Mouse (Mus musculus): ENCODE results near the gene Plxna4. TPM values are rescaled to one million over a fixed set of nuclear protein-coding genes. Genes with fewer than 3 reads are reported as not detected.

Plxna4 gene
- total RNA-seq, 1 experiment = 0.98 TPM

DNA sequence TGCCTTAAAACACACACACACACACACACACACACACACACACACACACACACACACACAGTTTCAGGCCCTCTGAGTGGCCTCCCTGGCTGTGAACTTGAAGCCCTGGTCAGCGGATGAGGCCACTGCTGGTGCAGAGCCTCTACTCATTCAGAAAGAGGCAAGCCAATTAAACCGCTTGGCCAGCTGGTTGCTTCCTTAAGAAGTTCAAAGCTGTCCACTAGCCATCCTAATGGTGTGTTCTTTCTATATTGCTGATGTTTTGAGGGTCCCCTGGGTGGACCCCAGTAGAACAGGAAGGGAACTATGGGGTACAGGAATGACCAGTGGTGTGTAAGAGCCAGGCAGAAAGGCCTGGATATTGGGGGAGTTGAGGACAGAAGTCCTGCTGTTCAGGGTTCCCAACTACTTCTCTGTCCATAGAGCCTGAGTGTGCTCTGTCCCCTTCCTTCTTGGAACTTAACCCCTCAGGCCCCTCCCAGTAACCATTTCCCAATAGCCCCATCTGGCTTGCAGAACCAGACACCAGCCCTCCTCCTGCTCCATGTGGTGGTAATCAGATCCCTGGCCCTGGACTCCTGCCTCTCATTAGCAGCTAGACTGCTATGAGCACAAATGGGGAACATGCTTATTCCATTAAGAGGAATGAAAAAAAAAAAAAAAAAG lies 408.5 kb downstream of the Plxna4 start:
- no peak for TF ChIP-seq HCFC1 (IDR thresholded peaks at IDR 0.05; ENCODE audit: borderline replicate concordance, insufficient read depth, low read length)
- TF ChIP-seq ZNF384 (IDR thresholded peaks at IDR 0.05; ENCODE audit: low read depth, low read length) = no peak
- no peak for TF ChIP-seq CHD2 (IDR thresholded peaks at IDR 0.05; ENCODE audit: low read depth, low read length)
- TF ChIP-seq MAFK (IDR thresholded peaks at IDR 0.05; ENCODE audit: insufficient read depth, low read depth, low read length) = no peak
- Histone ChIP-seq H3K4me1 (ENCODE audit: control insufficient read depth in 2 of 2, insufficient read depth in 2 of 2, low read length in 2 of 2, poor library complexity in 1 of 2) (no peaks in the 10 kb centered on the region), H3K9ac (ENCODE audit: insufficient read depth, low read depth, low read length, poor library complexity, severe bottlenecking) (no peak overlapping the region), H3K4me3 (ENCODE audit: insufficient read depth in 1 of 2, low read depth in 1 of 2, low read length in 2 of 2, poor library complexity in 1 of 2, severe bottlenecking in 1 of 2) (no peak overlapping the region), H3K27ac (ENCODE audit: insufficient read depth, low read depth, low read length, poor library complexity, severe bottlenecking) (no peak overlapping the region), H3K36me3 (ENCODE audit: control insufficient read depth, insufficient read depth, low read length, poor library complexity, severe bottlenecking) (no peaks in the 10 kb centered on the region), H3K9me3 (ENCODE audit: control insufficient read depth, insufficient read depth, low read depth, low read length) (no peaks in the 10 kb centered on the region)
- in situ Hi-C loops (cut with MboI; ENCODE audit: low sequenced_read_pairs in 2 of 2, unreplicated experiment in 2 of 2) = no loop called here
- no peak for DNase-seq (ENCODE audit: low read depth, low spot score)

DNA sequence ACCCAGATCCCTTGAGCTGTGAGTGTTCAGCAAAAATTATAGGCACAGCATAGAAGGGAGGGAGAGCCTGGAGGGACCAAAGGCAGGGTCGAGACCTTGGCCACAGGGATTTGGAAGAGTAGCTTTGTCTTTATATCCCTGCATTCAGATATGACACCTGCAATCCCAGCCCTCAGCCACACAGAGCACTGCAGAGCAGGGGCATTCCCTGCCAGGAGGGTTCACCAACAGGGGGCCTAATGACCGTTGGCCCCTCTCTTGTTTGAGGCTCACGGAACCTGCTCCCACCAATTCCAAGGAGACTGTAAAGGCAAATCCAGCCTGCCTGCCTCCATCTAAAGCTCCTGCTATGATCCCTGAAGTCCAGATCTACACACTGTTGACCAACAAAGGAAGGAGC lies 410.1 kb downstream of the Plxna4 start:
- in situ Hi-C loops (cut with MboI; ENCODE audit: low sequenced_read_pairs in 2 of 2, unreplicated experiment in 2 of 2) = no loop called here
- H3K27ac ChIP-seq (ENCODE audit: insufficient read depth, low read depth, low read length, poor library complexity, severe bottlenecking) = no peak overlapping the region
- no peak overlapping the region for H3K4me3 ChIP-seq (ENCODE audit: insufficient read depth in 1 of 2, low read depth in 1 of 2, low read length in 2 of 2, poor library complexity in 1 of 2, severe bottlenecking in 1 of 2)
- H3K9me3 ChIP-seq (ENCODE audit: control insufficient read depth, insufficient read depth, low read depth, low read length) = no peaks in the 10 kb centered on the region
- DNase-seq (ENCODE audit: low read depth, low spot score) = no peak
- no peak overlapping the region for H3K9ac ChIP-seq (ENCODE audit: insufficient read depth, low read depth, low read length, poor library complexity, severe bottlenecking)
- no peaks in the 10 kb centered on the region for H3K4me1 ChIP-seq (ENCODE audit: control insufficient read depth in 2 of 2, insufficient read depth in 2 of 2, low read length in 2 of 2, poor library complexity in 1 of 2)
- TF ChIP-seq HCFC1 (IDR thresholded peaks at IDR 0.05; ENCODE audit: borderline replicate concordance, insufficient read depth, low read length) (no peak), MAFK (IDR thresholded peaks at IDR 0.05; ENCODE audit: insufficient read depth, low read depth, low read length) (no peak), CHD2 (IDR thresholded peaks at IDR 0.05; ENCODE audit: low read depth, low read length) (no peak), ZC3H11A (IDR thresholded peaks at IDR 0.05; ENCODE audit: borderline replicate concordance, low read depth, low read length) (no peak), ZNF384 (IDR thresholded peaks at IDR 0.05; ENCODE audit: low read depth, low read length) (no peak)
- no peaks in the 10 kb centered on the region for H3K36me3 ChIP-seq (ENCODE audit: control insufficient read depth, insufficient read depth, low read length, poor library complexity, severe bottlenecking)

DNA sequence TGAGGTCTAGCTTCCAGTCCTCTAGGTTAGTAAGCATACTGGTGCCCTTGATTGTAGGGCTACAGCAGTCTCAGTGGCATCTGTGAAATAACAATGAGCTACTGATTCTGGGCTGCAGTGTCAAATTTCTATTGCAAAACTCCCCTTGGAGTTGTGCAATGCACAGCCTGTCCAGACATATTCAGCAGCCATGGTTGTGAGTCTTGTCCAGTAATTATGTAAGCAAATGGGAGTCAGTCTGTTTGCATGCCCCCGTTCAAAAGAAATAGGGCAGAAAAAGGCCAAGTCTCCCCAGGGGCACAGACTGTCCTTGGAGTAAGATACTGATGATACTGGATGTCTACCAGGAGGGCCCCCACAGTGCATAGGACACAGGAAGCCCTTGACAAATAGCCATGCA lies 420.3 kb downstream of the Plxna4 start:
- Histone ChIP-seq H3K27ac (ENCODE audit: insufficient read depth, low read depth, low read length, poor library complexity, severe bottlenecking) (no peak overlapping the region), H3K9ac (ENCODE audit: insufficient read depth, low read depth, low read length, poor library complexity, severe bottlenecking) (no peak overlapping the region), H3K4me3 (ENCODE audit: insufficient read depth in 1 of 2, low read depth in 1 of 2, low read length in 2 of 2, poor library complexity in 1 of 2, severe bottlenecking in 1 of 2) (no peak overlapping the region), H3K4me1 (ENCODE audit: control insufficient read depth in 2 of 2, insufficient read depth in 2 of 2, low read length in 2 of 2, poor library complexity in 1 of 2) (no peaks in the 10 kb centered on the region), H3K9me3 (ENCODE audit: control insufficient read depth, insufficient read depth, low read depth, low read length) (no peaks in the 10 kb centered on the region), H3K36me3 (ENCODE audit: control insufficient read depth, insufficient read depth, low read length, poor library complexity, severe bottlenecking) (no peaks in the 10 kb centered on the region)
- no peak for DNase-seq (ENCODE audit: low read depth, low spot score)
- in situ Hi-C loops (cut with MboI; ENCODE audit: low sequenced_read_pairs in 2 of 2, unreplicated experiment in 2 of 2) = no loop called here
- TF ChIP-seq ZC3H11A (IDR thresholded peaks at IDR 0.05; ENCODE audit: borderline replicate concordance, low read depth, low read length) = no peak
- TF ChIP-seq CHD2 (IDR thresholded peaks at IDR 0.05; ENCODE audit: low read depth, low read length) = no peak
- no peak for TF ChIP-seq ZNF384 (IDR thresholded peaks at IDR 0.05; ENCODE audit: low read depth, low read length)
- no peak for TF ChIP-seq HCFC1 (IDR thresholded peaks at IDR 0.05; ENCODE audit: borderline replicate concordance, insufficient read depth, low read length)
- TF ChIP-seq MAFK (IDR thresholded peaks at IDR 0.05; ENCODE audit: insufficient read depth, low read depth, low read length) = no peak

DNA sequence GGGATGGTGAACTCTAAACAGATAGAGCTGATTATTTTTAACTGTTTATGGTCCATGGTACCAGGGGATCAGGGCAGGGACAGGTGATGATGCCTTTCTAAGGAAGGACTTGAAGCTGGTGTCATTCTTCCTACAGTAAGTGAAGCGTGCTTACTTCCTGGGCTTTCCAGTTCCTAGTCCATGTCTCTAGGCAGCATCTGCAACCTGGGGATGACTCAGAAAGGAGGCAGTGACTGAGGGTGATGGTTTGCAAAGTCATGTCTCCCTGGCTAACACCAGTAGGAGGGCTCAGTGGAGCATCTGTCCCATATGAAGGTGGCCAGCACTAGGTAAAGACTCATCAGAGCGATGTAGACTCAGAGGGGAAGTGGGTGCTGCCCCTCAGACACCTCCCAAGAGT lies 427.6 kb downstream of the Plxna4 start:
- no peak overlapping the region for H3K9ac ChIP-seq (ENCODE audit: insufficient read depth, low read depth, low read length, poor library complexity, severe bottlenecking)

DNA sequence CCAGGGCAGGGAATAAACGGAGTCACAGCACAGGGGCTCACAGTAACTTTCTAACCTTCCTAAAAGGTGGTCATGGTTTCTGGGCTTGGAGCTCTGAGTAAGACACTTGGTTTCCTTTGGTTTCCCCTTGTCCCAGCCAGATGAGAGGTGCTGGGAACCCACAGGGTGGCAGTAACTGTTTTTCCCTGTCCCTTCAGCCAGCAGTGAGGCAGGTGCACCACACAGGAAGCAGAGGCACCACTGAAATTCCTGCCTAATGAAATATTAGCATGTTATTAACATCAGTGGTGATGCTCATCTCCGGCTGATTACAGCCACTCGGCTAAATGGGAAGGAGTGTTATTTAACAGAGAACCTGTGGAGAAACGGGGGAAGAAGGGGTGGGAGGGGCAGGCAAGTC lies 428.1 kb downstream of the Plxna4 start:
- no peak for DNase-seq (ENCODE audit: low read depth, low spot score)
- no peaks in the 10 kb centered on the region for H3K9me3 ChIP-seq (ENCODE audit: control insufficient read depth, insufficient read depth, low read depth, low read length)
- TF ChIP-seq HCFC1 (IDR thresholded peaks at IDR 0.05; ENCODE audit: borderline replicate concordance, insufficient read depth, low read length) (no peak), CHD2 (IDR thresholded peaks at IDR 0.05; ENCODE audit: low read depth, low read length) (no peak), ZNF384 (IDR thresholded peaks at IDR 0.05; ENCODE audit: low read depth, low read length) (no peak), MAFK (IDR thresholded peaks at IDR 0.05; ENCODE audit: insufficient read depth, low read depth, low read length) (no peak), ZC3H11A (IDR thresholded peaks at IDR 0.05; ENCODE audit: borderline replicate concordance, low read depth, low read length) (no peak)
- no peak overlapping the region for H3K9ac ChIP-seq (ENCODE audit: insufficient read depth, low read depth, low read length, poor library complexity, severe bottlenecking)
- no peak overlapping the region for H3K4me3 ChIP-seq (ENCODE audit: insufficient read depth in 1 of 2, low read depth in 1 of 2, low read length in 2 of 2, poor library complexity in 1 of 2, severe bottlenecking in 1 of 2)
- no peaks in the 10 kb centered on the region for H3K36me3 ChIP-seq (ENCODE audit: control insufficient read depth, insufficient read depth, low read length, poor library complexity, severe bottlenecking)
- no peaks in the 10 kb centered on the region for H3K4me1 ChIP-seq (ENCODE audit: control insufficient read depth in 2 of 2, insufficient read depth in 2 of 2, low read length in 2 of 2, poor library complexity in 1 of 2)
- H3K27ac ChIP-seq (ENCODE audit: insufficient read depth, low read depth, low read length, poor library complexity, severe bottlenecking) = no peak overlapping the region
- in situ Hi-C loops (cut with MboI; ENCODE audit: low sequenced_read_pairs in 2 of 2, unreplicated experiment in 2 of 2) = no loop called here

More for the DNA sequence above, 427.6 kb downstream of the Plxna4 start:
- Histone ChIP-seq H3K4me3 (ENCODE audit: insufficient read depth in 1 of 2, low read depth in 1 of 2, low read length in 2 of 2, poor library complexity in 1 of 2, severe bottlenecking in 1 of 2) (no peak overlapping the region), H3K9me3 (ENCODE audit: control insufficient read depth, insufficient read depth, low read depth, low read length) (no peaks in the 10 kb centered on the region), H3K27ac (ENCODE audit: insufficient read depth, low read depth, low read length, poor library complexity, severe bottlenecking) (no peak overlapping the region), H3K36me3 (ENCODE audit: control insufficient read depth, insufficient read depth, low read length, poor library complexity, severe bottlenecking) (no peaks in the 10 kb centered on the region), H3K4me1 (ENCODE audit: control insufficient read depth in 2 of 2, insufficient read depth in 2 of 2, low read length in 2 of 2, poor library complexity in 1 of 2) (no peaks in the 10 kb centered on the region)
- in situ Hi-C loops (cut with MboI; ENCODE audit: low sequenced_read_pairs in 2 of 2, unreplicated experiment in 2 of 2) = no loop called here
- TF ChIP-seq ZC3H11A (IDR thresholded peaks at IDR 0.05; ENCODE audit: borderline replicate concordance, low read depth, low read length) (no peak), CHD2 (IDR thresholded peaks at IDR 0.05; ENCODE audit: low read depth, low read length) (no peak)
- DNase-seq (ENCODE audit: low read depth, low spot score) = no peak

Measured in ES-E14 (cell line).